Mouse (Mus musculus) lung, adult 2 months (tissue): ENCODE results near the gene Mroh8.

Experiments used
- CTCF ChIP-seq: fragments of 200-500 bp; IDR thresholded peaks from 2 replicates; pipeline ENCODE4 v1.5.1; 2011; ENCODE audit warnings: mild to moderate bottlenecking, low read length, control low read depth; ENCODE audit not compliant: insufficient read depth
- POLR2A ChIP-seq: fragments of 200-500 bp; IDR thresholded peaks from 2 replicates; pipeline ENCODE4 v1.6.1; 2011; ENCODE audit warnings: low read depth, mild to moderate bottlenecking, control low read depth, low read length, borderline replicate concordance; ENCODE audit errors: extremely low read depth

DNA sequence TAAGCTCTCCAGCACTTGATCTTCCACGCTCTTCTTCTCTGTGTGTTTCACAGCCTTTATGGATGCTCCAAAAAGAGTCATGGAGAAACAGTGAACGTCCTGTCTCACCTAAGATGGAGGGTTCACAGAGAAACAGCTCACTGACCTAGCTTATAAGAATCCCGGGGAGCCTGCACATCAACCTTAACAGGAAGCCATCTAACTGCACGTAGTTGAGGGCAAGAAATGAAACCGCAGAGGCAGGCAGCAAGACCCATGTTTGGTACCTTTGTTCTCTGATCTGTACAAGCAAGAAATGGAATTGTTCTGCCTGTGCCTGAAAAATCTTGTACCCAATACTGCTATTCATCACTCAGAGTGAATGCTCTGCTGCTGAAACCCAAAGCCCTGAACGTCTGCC lies 59.2 kb downstream of the Mroh8 start:
- no peak for TF ChIP-seq CTCF
- TF ChIP-seq POLR2A, result no peak
